ENCODE assay signal across 8 mouse cellular contexts in genomic region chr6:86370764-86371339, GRCm38 (mm10). TPM values are rescaled to one million over a fixed set of nuclear protein-coding genes. Genes with fewer than 3 reads are reported as not detected.
A peak's percentile ranks its signal among the peaks of the same experiment; 100 is the strongest.
DNase-seq lines count a peak whose midpoint lies in the region; ATAC-seq and TF ChIP-seq lines count a peak whose summit lies in the region.

Snrpg (plus strand) TSS chr6:86371304.

- peaks cover 16% of the 10 kb centered on the region for H3K36me3 ChIP-seq in lung, embryonic 15.5 days
- H3K36me3 ChIP-seq in midbrain, embryonic 11.5 days (ENCODE audit: control insufficient read depth, insufficient read depth, low read length): no peaks in the 10 kb centered on the region; the same call in 1 of the 2 replicates

- peak within 1 kb of the TSS; percentile 91 for H3K9ac ChIP-seq in lung, embryonic 15.5 days
- peak within 1 kb of the TSS; percentile 94 for H3K9ac ChIP-seq in midbrain, embryonic 11.5 days (ENCODE audit: low read length)

- DNase-seq in lung, postnatal 36 days: no peak
- DNase-seq in gastrocnemius, postnatal 4 days (ENCODE audit: low spot score in 2 of 2): no peak
- no peak for DNase-seq in large intestine, adult 2 months (ENCODE audit: low read depth, low spot score)
- DNase-seq in midbrain, embryonic 11.5 days (ENCODE audit: low spot score, missing footprints): peak; percentile 96
- DNase-seq in cerebellum, adult 11-12 months: no peak
- no peak for DNase-seq in kidney, adult 11 months

- TF ChIP-seq CTCF in bone marrow, adult 2 months (IDR thresholded peaks at IDR 0.05; ENCODE audit: control insufficient read depth, insufficient read depth, low read length): no peak

- H3K9me3 ChIP-seq in lung, embryonic 15.5 days: no peaks in the 10 kb centered on the region
- no peaks in the 10 kb centered on the region for H3K9me3 ChIP-seq in midbrain, embryonic 11.5 days (ENCODE audit: control insufficient read depth, low read length)

- H3K4me2 ChIP-seq in lung, embryonic 15.5 days: peak within 1 kb of the TSS; percentile 64
- peak within 1 kb of the TSS; percentile 82 for H3K4me2 ChIP-seq in midbrain, embryonic 11.5 days

- WGBS in lung, embryonic 15.5 days: 13% methylated on average over 15 of the region's 15 CpGs
- 12% methylated on average over 15 of the region's 15 CpGs for WGBS in bone marrow, adult 2 months
- WGBS in large intestine, adult 2 months: 13% methylated on average over 15 of the region's 15 CpGs
- 16% methylated on average over 15 of the region's 15 CpGs for WGBS in midbrain, embryonic 11.5 days

- H3K27me3 ChIP-seq in lung, embryonic 15.5 days: no peaks in the 10 kb centered on the region
- H3K27me3 ChIP-seq in midbrain, embryonic 11.5 days (ENCODE audit: control insufficient read depth, insufficient read depth, low read length): no peaks in the 10 kb centered on the region

- no peak; the same call in 1 of the 2 replicates for ATAC-seq in lung, embryonic 15.5 days (ENCODE audit: borderline replicate concordance, extremely low read depth, low FRiP score, low TSS enrichment)
- ATAC-seq in midbrain, embryonic 11.5 days (ENCODE audit: low FRiP score): no peak

- peaks cover 21% of the 10 kb centered on the region for H3K4me1 ChIP-seq in lung, embryonic 15.5 days
- peaks cover 1% of the 10 kb centered on the region; the same call in 1 of the 2 replicates for H3K4me1 ChIP-seq in bone marrow, adult 2 months (ENCODE audit: control insufficient read depth, insufficient read depth, low read length)
- peaks cover 26% of the 10 kb centered on the region for H3K4me1 ChIP-seq in midbrain, embryonic 11.5 days (ENCODE audit: control insufficient read depth, insufficient read depth, low read length)

- H3K4me3 ChIP-seq in lung, embryonic 15.5 days: peak within 1 kb of the TSS; percentile 86
- peak within 1 kb of the TSS; percentile 89 for H3K4me3 ChIP-seq in bone marrow, adult 2 months (replicated peaks; ENCODE audit: control insufficient read depth, low read depth, low read length)
- peak within 1 kb of the TSS; percentile 95 for H3K4me3 ChIP-seq in midbrain, embryonic 11.5 days (ENCODE audit: low read depth, low read length)

- peak within 1 kb of the TSS; percentile 87 for H3K27ac ChIP-seq in lung, embryonic 15.5 days
- peak within 1 kb of the TSS; percentile 73 for H3K27ac ChIP-seq in bone marrow, adult 2 months (ENCODE audit: control insufficient read depth, insufficient read depth, low read depth, low read length, poor library complexity)
- peak within 1 kb of the TSS; percentile 77 for H3K27ac ChIP-seq in midbrain, embryonic 11.5 days (ENCODE audit: low read depth, low read length)

- no peak for TF ChIP-seq POLR2A in bone marrow, adult 2 months (IDR thresholded peaks at IDR 0.05; ENCODE audit: borderline replicate concordance, control insufficient read depth, low read depth, low read length)

RNA-seq across cellular contexts. Expression of gene Snrpg, which starts in this region (rescaled TPM):
- 556 and 637 TPM in 2 replicates for polyA plus RNA-seq in lung, embryonic 15.5 days (2015; fragmentation: Nextera tagmentation; extraction: Ambion mirVana)
- polyA plus RNA-seq in bone marrow, adult 2 months (2011; ENCODE audit: insufficient read depth, insufficient read length, low replicate concordance, missing spikeins): 224 and 244 TPM in 2 replicates
- 100 to 1,000 TPM in 1 of 2 experiments, 10 to 100 TPM in 1; 97.3 to 118 TPM for total RNA-seq in gastrocnemius, postnatal 4 days (2021)
- 49.7 and 66.9 TPM in 2 replicates for polyA plus RNA-seq in large intestine, adult 2 months (2012; rRNA removed)
- polyA plus RNA-seq in midbrain, embryonic 11.5 days (2014; fragmentation: Nextera tagmentation; extraction: Ambion mirVana): 658 and 748 TPM in 2 replicates
